Mouse (Mus musculus) testis, adult 2 months (tissue): ENCODE results near the gene Ep400.

ENCODE experiments used
- CTCF ChIP-seq: fragments of 200-500 bp; IDR thresholded peaks from 2 replicates; pipeline ENCODE4 v1.5.1; 2012; ENCODE audit warnings: low read depth, mild to moderate bottlenecking, inconsistent platforms, low read length, moderate library complexity; ENCODE audit not compliant: control insufficient read depth, insufficient read depth, insufficient replicate concordance
- POLR2A ChIP-seq: fragments of 200-500 bp; IDR thresholded peaks from 2 replicates; pipeline ENCODE4 v1.6.1; 2012; ENCODE audit warnings: low read depth, mild to moderate bottlenecking, inconsistent platforms, low read length, moderate library complexity; ENCODE audit not compliant: control insufficient read depth

- TF ChIP-seq CTCF (no peak), POLR2A (no peak)
These were observed 146.2 kb downstream of the Ep400 start for GRCm38 (mm10) chr5:110624319-110624718.
